In genomic region chr7:84039856-84040522, GRCm38 (mm10) we compare ENCODE assay signal across 20 mouse cellular contexts. TPM values are rescaled to one million over a fixed set of nuclear protein-coding genes. Genes with fewer than 3 reads are reported as not detected.
DNase-seq lines count a peak whose midpoint lies in the region; ATAC-seq and TF ChIP-seq lines count a peak whose summit lies in the region.
"Had no signal": no experiment of that assay in that cellular context is flagged by ENCODE, and none has a peak within 500 bp of the region (broad histone marks: within the 10 kb centered on the region; RNA-seq: fewer than 3 reads in every experiment).

No protein-coding gene starts in this region.

- no peak overlapping the region for H3K4me3 ChIP-seq in kidney, adult 2 months (ENCODE audit: insufficient read depth, low read depth, low read length)
- H3K4me3 ChIP-seq in hindbrain, embryonic 13.5 days: no peak overlapping the region
- H3K4me3 ChIP-seq: forebrain, embryonic 12.5 days; gastrocnemius, adult 2 months; heart, embryonic 12.5 days; hindbrain, embryonic 15.5 days; limb, embryonic 15.5 days; liver, embryonic 15.5 days; midbrain, embryonic 15.5 days; myocyte; stomach, embryonic 15.5 days had no signal

- H3K9ac ChIP-seq in hindbrain, embryonic 13.5 days: no peak overlapping the region
- H3K9ac ChIP-seq: forebrain, embryonic 12.5 days; heart, embryonic 12.5 days; hindbrain, embryonic 15.5 days; limb, embryonic 15.5 days; liver, embryonic 15.5 days; midbrain, embryonic 15.5 days; stomach, embryonic 15.5 days had no signal

- H3K9me3 ChIP-seq in hindbrain, embryonic 13.5 days: no peaks in the 10 kb centered on the region
- H3K9me3 ChIP-seq: forebrain, embryonic 12.5 days; heart, embryonic 12.5 days; hindbrain, embryonic 15.5 days; limb, embryonic 15.5 days; liver, embryonic 15.5 days; midbrain, embryonic 15.5 days; stomach, embryonic 15.5 days had no signal

- peaks cover 5% of the 10 kb centered on the region for H3K4me1 ChIP-seq in kidney, adult 2 months (ENCODE audit: control insufficient read depth, insufficient read depth, low read length)
- H3K4me1 ChIP-seq in hindbrain, embryonic 13.5 days (replicated peaks): no peaks in the 10 kb centered on the region
- H3K4me1 ChIP-seq: forebrain, embryonic 12.5 days; heart, embryonic 12.5 days; hindbrain, embryonic 15.5 days; limb, embryonic 15.5 days; liver, embryonic 15.5 days; midbrain, embryonic 15.5 days; stomach, embryonic 15.5 days had no signal

- intact Hi-C loops in left cerebral cortex, postnatal 4 days (cut with DNase I): no loop called here

- no peak for TF ChIP-seq POLR2A in kidney, adult 2 months (IDR thresholded peaks at IDR 0.05; ENCODE audit: low read depth, low read length)

- no peak overlapping the region for H3K4me2 ChIP-seq in hindbrain, embryonic 13.5 days
- H3K4me2 ChIP-seq: forebrain, embryonic 12.5 days; heart, embryonic 12.5 days; hindbrain, embryonic 15.5 days; limb, embryonic 15.5 days; liver, embryonic 15.5 days; midbrain, embryonic 15.5 days; stomach, embryonic 15.5 days had no signal

- no peaks in the 10 kb centered on the region for H3K27me3 ChIP-seq in kidney, adult 2 months (replicated peaks; ENCODE audit: control insufficient read depth, insufficient read depth, low read length)
- no peaks in the 10 kb centered on the region for H3K27me3 ChIP-seq in hindbrain, embryonic 13.5 days
- H3K27me3 ChIP-seq: forebrain, embryonic 12.5 days; heart, embryonic 12.5 days; hindbrain, embryonic 15.5 days; limb, embryonic 15.5 days; liver, embryonic 15.5 days; midbrain, embryonic 15.5 days; stomach, embryonic 15.5 days had no signal

- no peak for TF ChIP-seq CTCF in kidney, adult 2 months (conservative IDR thresholded peaks at IDR 0.05; ENCODE audit: insufficient read depth, insufficient read length, low read depth, low read length)

- H3K36me3 ChIP-seq in kidney, adult 2 months (ENCODE audit: control insufficient read depth, insufficient read depth, low read length): no peaks in the 10 kb centered on the region
- no peaks in the 10 kb centered on the region for H3K36me3 ChIP-seq in hindbrain, embryonic 13.5 days
- H3K36me3 ChIP-seq: forebrain, embryonic 12.5 days; heart, embryonic 12.5 days; hindbrain, embryonic 15.5 days; limb, embryonic 15.5 days; liver, embryonic 15.5 days; midbrain, embryonic 15.5 days; stomach, embryonic 15.5 days had no signal

- ATAC-seq in hindbrain, embryonic 13.5 days (ENCODE audit: low FRiP score): no peak
- ATAC-seq: lung, postnatal 0 days; midbrain, embryonic 15.5 days had no signal

- DNase-seq in left cerebral cortex, postnatal 4 days: peak; percentile 74
- DNase-seq in left cerebral cortex, adult 9 months (ENCODE audit: low spot score in 2 of 2): no peak
- DNase-seq in kidney, adult 2 months: peak; percentile 79
- peak; percentile 29 to 58 for DNase-seq in kidney, postnatal 25 days
- no peak for DNase-seq in lung, postnatal 25 days (ENCODE audit: low spot score)
- no peak for DNase-seq in heart, adult 9 months (ENCODE audit: low spot score in 2 of 2)
- DNase-seq: adrenal gland, postnatal 25 days; cerebellum, adult 11 months; gastrocnemius, adult 2 months; thymus, adult 18-20 months had no signal

- WGBS in kidney, adult 2 months: 41% methylated on average over 8 of the region's 8 CpGs
- 72% methylated on average over 8 of the region's 8 CpGs for WGBS in hindbrain, embryonic 13.5 days

- H3K27ac ChIP-seq in kidney, adult 2 months (ENCODE audit: insufficient read depth, low read depth, low read length): no peak overlapping the region
- no peak overlapping the region for H3K27ac ChIP-seq in hindbrain, embryonic 13.5 days
- H3K27ac ChIP-seq: forebrain, embryonic 12.5 days; gastrocnemius, adult 2 months; hindbrain, embryonic 15.5 days; limb, embryonic 15.5 days; liver, embryonic 15.5 days; midbrain, embryonic 15.5 days; stomach, embryonic 15.5 days had no signal

RNA-seq across cellular contexts. Expression of gene Cemip, which starts 46.3 kb away (rescaled TPM):
- 10 to 100 TPM; 10.1 to 11.8 TPM for total RNA-seq in left cerebral cortex, postnatal 4 days (2021)
- polyA plus RNA-seq in kidney, adult 2 months (2012; rRNA removed): 0.08 and 0.10 TPM in 2 replicates
- 0.41 and 0.49 TPM in 2 replicates for polyA plus RNA-seq in hindbrain, embryonic 13.5 days (2015; fragmentation: Nextera tagmentation; extraction: Ambion mirVana)
- total RNA-seq: gastrocnemius, adult 2 months had no signal

Comparison
In these comparisons a context has a peak if more than half of its experiments do, and no peak if none do; other contexts are left out.
1. DNase-seq: peak in left cerebral cortex, postnatal 4 days (single experiment), kidney, adult 2 months (single experiment) and kidney, postnatal 25 days (2 of 2); none in left cerebral cortex, adult 9 months (0 of 2), lung, postnatal 25 days (single experiment) and heart, adult 9 months (0 of 2).